Mouse (Mus musculus) CH12.LX (cell line): ENCODE results near the gene Ttc34. TPM values are rescaled to one million over a fixed set of nuclear protein-coding genes. Genes with fewer than 3 reads are reported as not detected.

Experiments used
- DNase-seq: peaks from one replicate; pipeline ENCODE4 v3.0.0-alpha.2; 2013; ENCODE audit errors: extremely low read depth
- H3K27ac ChIP-seq: 2 replicates; pipeline ENCODE4 v1.5.1; 2012; ENCODE audit warnings: low read depth, mild to moderate bottlenecking, control low read depth, moderate library complexity; ENCODE audit not compliant: insufficient read depth
- H3K27me3 ChIP-seq: replicated peaks from 2 replicates; pipeline ENCODE3; 2012; ENCODE audit warnings: inconsistent platforms
- H3K36me3 ChIP-seq, 2 experiments: replicated peaks in 1 of 2; 2 replicates each; pipeline versions ENCODE3 to v1.6.1; 2012; ENCODE audit warnings: inconsistent platforms in 1 of 2, low read length in 1 of 2, mild to moderate bottlenecking in 1 of 2, mixed read lengths in 1 of 2, moderate library complexity in 1 of 2; ENCODE audit not compliant: control insufficient read depth in 1 of 2, insufficient read depth in 1 of 2
- H3K4me1 ChIP-seq, 2 experiments: 2 replicates each; pipeline ENCODE4 v1.6.1; 2012; ENCODE audit warnings: inconsistent platforms in 1 of 2, moderate library complexity in 1 of 2; ENCODE audit not compliant: insufficient read depth in 2 of 2, control insufficient read depth in 1 of 2
- H3K4me2 ChIP-seq: 2 replicates; pipeline ENCODE4 v1.6.1; 2012; ENCODE audit warnings: low read depth, mild to moderate bottlenecking, control low read depth; ENCODE audit not compliant: poor library complexity, insufficient read depth, severe bottlenecking
- H3K4me3 ChIP-seq, 3 experiments: fragments of 150-350 bp in 1 of 3; sonication (generic) in 1 of 3; replicated peaks in 1 of 3; 2 replicates each; pipeline versions ENCODE3 to v1.5.1; 2011 to 2012; ENCODE audit warnings: low read depth in 2 of 3, low read length in 2 of 3, mild to moderate bottlenecking in 2 of 3, moderate library complexity in 2 of 3, control low read depth in 1 of 3, improper control_type of control experiment in 1 of 3, inconsistent platforms in 1 of 3, mixed read lengths in 1 of 3; ENCODE audit not compliant: poor library complexity in 1 of 3
- H3K79me2 ChIP-seq: replicated peaks from 2 replicates; pipeline ENCODE4 v1.6.1; 2012; ENCODE audit warnings: mild to moderate bottlenecking, moderate library complexity; ENCODE audit not compliant: control insufficient read depth, poor library complexity, insufficient read depth, severe bottlenecking; ENCODE audit errors: extremely low read depth
- H3K9ac ChIP-seq: 2 replicates; pipeline ENCODE4 v1.6.1; 2012; ENCODE audit warnings: low read depth, mild to moderate bottlenecking, control low read depth, moderate library complexity; ENCODE audit not compliant: insufficient read depth
- H3K9me3 ChIP-seq: replicated peaks from 2 replicates; pipeline ENCODE3; 2012; ENCODE audit warnings: low read length, inconsistent platforms, mixed read lengths
- BHLHE40 ChIP-seq: IDR thresholded peaks from 2 replicates; pipeline ENCODE4 v1.6.1; 2011; ENCODE audit warnings: mild to moderate bottlenecking, low read depth, low read length, improper control_type of control experiment
- CHD1 ChIP-seq: IDR thresholded peaks from 2 replicates; pipeline ENCODE4 v1.6.1; 2012; ENCODE audit warnings: low read depth, low read length, improper control_type of control experiment, inconsistent platforms
- CHD2 ChIP-seq: IDR thresholded peaks from 2 replicates; pipeline ENCODE4 v1.6.1; 2011; ENCODE audit warnings: low read length, improper control_type of control experiment
- CTCF ChIP-seq, 2 experiments: IDR thresholded peaks in 1 of 2; conservative IDR thresholded peaks in 1 of 2; 2 replicates each; pipeline ENCODE4 v1.5.1; 2011 to 2012; ENCODE audit warnings: low read depth in 2 of 2, low read length in 2 of 2, improper control_type of control experiment in 1 of 2, inconsistent platforms in 1 of 2, mild to moderate bottlenecking in 1 of 2, moderate library complexity in 1 of 2
- ELF1 ChIP-seq: IDR thresholded peaks from 2 replicates; pipeline ENCODE4 v1.6.1; 2014; ENCODE audit warnings: low read depth, mild to moderate bottlenecking, inconsistent platforms, low read length, improper control_type of control experiment
- EP300 ChIP-seq: IDR thresholded peaks from 2 replicates; pipeline ENCODE4 v1.6.1; 2011; ENCODE audit warnings: low read length, improper control_type of control experiment
- HCFC1 ChIP-seq: IDR thresholded peaks from 2 replicates; pipeline ENCODE4 v1.6.1; 2012; ENCODE audit warnings: low read depth, mild to moderate bottlenecking, inconsistent platforms, low read length, improper control_type of control experiment
- MAFK ChIP-seq: IDR thresholded peaks from 2 replicates; pipeline ENCODE4 v1.6.1; 2011; ENCODE audit warnings: low read length, improper control_type of control experiment; ENCODE audit not compliant: insufficient replicate concordance
- MAX ChIP-seq: IDR thresholded peaks from 2 replicates; pipeline ENCODE4 v1.6.1; 2011; ENCODE audit warnings: low read length, improper control_type of control experiment
- MYC ChIP-seq: IDR thresholded peaks from 2 replicates; pipeline ENCODE4 v1.6.1; 2011; ENCODE audit warnings: low read depth, mild to moderate bottlenecking, improper control_type of control experiment, low read length
- NRF1 ChIP-seq: IDR thresholded peaks from 2 replicates; pipeline ENCODE4 v1.6.1; 2014; ENCODE audit warnings: low read depth, mild to moderate bottlenecking, inconsistent platforms, low read length, improper control_type of control experiment, moderate library complexity
- RCOR1 ChIP-seq: conservative IDR thresholded peaks from 2 replicates; pipeline ENCODE4 v1.6.1; 2012; ENCODE audit warnings: low read depth, mild to moderate bottlenecking, inconsistent platforms, low read length, improper control_type of control experiment
- SIN3A ChIP-seq: IDR thresholded peaks from 2 replicates; pipeline ENCODE4 v1.6.1; 2012; ENCODE audit warnings: low read length, improper control_type of control experiment, inconsistent platforms
- TBP ChIP-seq: conservative IDR thresholded peaks from 2 replicates; pipeline ENCODE4 v1.6.1; 2011; ENCODE audit warnings: low read depth, low read length, improper control_type of control experiment
- UBTF ChIP-seq: IDR thresholded peaks from 2 replicates; pipeline ENCODE4 v1.6.1; 2012; ENCODE audit warnings: low read depth, mild to moderate bottlenecking, inconsistent platforms, low read length, improper control_type of control experiment, moderate library complexity
- USF1 ChIP-seq: IDR thresholded peaks from 2 replicates; pipeline ENCODE4 v1.6.1; 2014; ENCODE audit warnings: low read depth, mild to moderate bottlenecking, inconsistent platforms, low read length, improper control_type of control experiment
- USF2 ChIP-seq: conservative IDR thresholded peaks from 2 replicates; pipeline ENCODE4 v1.6.1; 2011; ENCODE audit warnings: low read depth, low read length, improper control_type of control experiment
- ZC3H11A ChIP-seq: IDR thresholded peaks from 2 replicates; pipeline ENCODE4 v1.6.1; 2012; ENCODE audit warnings: low read depth, mild to moderate bottlenecking, inconsistent platforms, low read length, improper control_type of control experiment
- dilution Hi-C: fragments of 300-500 bp; cut with MboI; formaldehyde crosslinking; loops from 2 replicates; pipeline ENCODE4 v1.14.3; 2020; ENCODE audit warnings: low sequenced_read_pairs; ENCODE audit not compliant: extremely low pct_unique_long_range_greater_than_20kb, extremely low pct_ligation_motif_present
- in situ Hi-C: fragments of 300-500 bp; cut with MboI; formaldehyde crosslinking; loops from 3 replicates; pipeline ENCODE4 v1.14.3; 2019; ENCODE audit warnings: low sequenced_read_pairs, low pct_ligation_motif_present, low pct_unique_long_range_greater_than_20kb, mixed read lengths
- polyA plus RNA-seq: library from polyadenylated mRNA; unstranded; fragments of >175 nt; gene quantifications from 2 replicates; pipeline ENCODE4 v1.2.1, GENCODE M21; 2012; ENCODE audit warnings: low read depth; ENCODE audit not compliant: insufficient read length
- total RNA-seq, 2 experiments: library from RNA; depleted of rRNA; stranded (reverse); fragments of 300-350 nt in 1 of 2; fragments of >200 nt in 1 of 2; gene quantifications; 2 replicates each; pipeline ENCODE4 v1.2.3; 2012 to 2014

Gene Ttc34
- total and polyA plus RNA-seq, 3 experiments, result not detected

DNA sequence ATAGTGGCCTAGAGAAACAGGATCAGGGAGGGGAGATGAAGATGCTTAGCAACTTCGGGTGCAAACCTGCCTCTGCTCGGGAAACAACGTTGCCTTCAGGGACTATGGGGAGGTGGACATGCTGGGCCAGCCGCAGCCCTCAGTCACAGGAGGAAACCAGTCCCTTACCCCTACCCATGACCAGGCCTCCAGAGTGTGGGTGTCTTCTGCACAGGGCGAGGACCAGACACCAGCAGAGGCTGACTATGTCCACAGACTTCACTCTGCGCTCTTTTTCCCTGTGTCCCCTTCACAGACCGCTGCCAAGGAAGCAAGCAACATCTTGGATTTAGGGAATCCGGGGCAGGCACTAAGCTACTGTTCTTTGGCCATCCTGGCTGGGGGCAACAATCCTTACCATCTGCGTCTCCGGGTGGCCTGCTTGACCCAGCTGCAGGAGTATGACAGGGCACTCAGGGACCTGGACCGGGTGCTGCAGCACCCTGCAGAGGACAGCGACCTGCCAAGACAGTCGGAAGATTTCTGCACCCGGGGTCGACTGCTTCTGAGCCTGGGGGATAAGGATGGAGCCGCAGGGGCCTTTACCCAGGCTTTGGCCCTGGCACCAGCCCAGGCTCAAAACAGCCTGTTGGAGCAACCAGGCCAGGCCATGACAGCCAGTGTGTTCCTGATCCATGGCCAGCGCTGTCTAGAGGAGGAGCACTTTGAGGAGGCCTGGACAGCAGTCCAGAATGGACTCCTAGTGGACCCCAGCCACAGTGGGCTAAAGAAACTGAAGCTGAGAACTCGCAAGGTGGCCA is 27.9 kb downstream of the Ttc34 start:
- in situ Hi-C loops (no loop called here), dilution Hi-C loops (no loop called here)
- DNase-seq, result no peak
- TF ChIP-seq CHD2, result no peak
- TF ChIP-seq SIN3A, result no peak
- Histone ChIP-seq H3K4me2 (no peak overlapping the region), H3K9ac (no peak overlapping the region), H3K4me1 (peaks cover 0 to 13% of the 10 kb centered on the region in 2 experiments; a peak in 3 of 4 replicates), H3K27ac (no peak overlapping the region), H3K27me3 (peaks cover 78% of the 10 kb centered on the region), H3K4me3 (no peak overlapping the region), H3K9me3 (no peaks in the 10 kb centered on the region), H3K79me2 (no peaks in the 10 kb centered on the region), H3K36me3 (no peaks in the 10 kb centered on the region)

DNA sequence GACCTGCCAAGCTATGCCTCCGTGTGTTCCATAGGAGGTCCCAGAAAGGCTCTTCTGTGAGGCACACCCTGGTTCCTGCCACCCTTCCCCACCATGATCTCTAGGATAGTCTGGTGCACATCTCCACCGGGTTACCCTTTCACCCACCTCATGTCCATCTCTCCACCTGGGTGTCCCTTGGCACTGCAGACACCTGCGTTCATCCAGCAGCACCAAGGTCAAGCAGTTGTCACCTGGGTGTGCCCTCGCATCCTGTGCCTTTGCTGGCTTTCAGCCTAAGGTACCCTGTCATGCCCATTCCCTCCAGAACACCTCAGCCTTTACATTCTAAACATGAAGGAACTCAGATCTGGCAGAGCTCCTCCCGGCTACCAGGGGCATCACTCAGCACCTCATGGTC is 29.1 kb downstream of the Ttc34 start:
- H3K4me2 ChIP-seq, result no peak overlapping the region
- dilution Hi-C loops, result no loop called here

DNA sequence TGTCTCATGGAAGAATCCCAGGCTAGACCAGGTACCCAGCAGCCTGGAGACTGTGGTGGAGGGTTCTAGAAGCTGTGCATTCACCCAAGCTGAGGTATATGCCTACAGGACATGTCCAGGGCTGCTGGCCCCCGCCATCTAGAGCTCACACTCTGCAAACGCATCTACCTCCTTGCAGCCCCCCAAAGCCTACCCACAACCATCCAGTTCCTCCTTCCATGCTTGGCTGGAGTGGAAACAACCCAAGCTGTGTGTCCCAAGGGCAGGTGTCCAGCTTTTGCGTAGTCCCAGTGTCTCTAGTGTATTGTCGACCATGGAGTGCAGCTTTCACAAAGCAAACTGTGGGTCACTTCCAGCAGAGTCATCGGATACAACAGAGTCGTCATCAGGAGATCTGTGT is 30.0 kb downstream of the Ttc34 start:
- no peak for DNase-seq
- Histone ChIP-seq H3K79me2 (no peaks in the 10 kb centered on the region), H3K4me2 (no peak overlapping the region), H3K36me3 (no peaks in the 10 kb centered on the region), H3K27ac (no peak overlapping the region), H3K27me3 (peaks cover 78% of the 10 kb centered on the region), H3K4me1 (peaks cover 0 to 10% of the 10 kb centered on the region in 2 experiments; a peak in 2 of 4 replicates), H3K9me3 (peaks cover 3% of the 10 kb centered on the region), H3K4me3 (no peak overlapping the region), H3K9ac (no peak overlapping the region)
- in situ Hi-C loops (no loop called here), dilution Hi-C loops (no loop called here)
- no peak for TF ChIP-seq CTCF (conservative IDR thresholded peaks at IDR 0.05 in 1 of 2, IDR thresholded peaks at IDR 0.05 in 1 of 2; ENCODE audit: low read depth in 2 of 2, low read length in 2 of 2)

More for the DNA sequence above, 29.1 kb downstream of the Ttc34 start:
- peaks cover 0 to 10% of the 10 kb centered on the region in 2 experiments; a peak in 2 of 4 replicates for H3K4me1 ChIP-seq
- TF ChIP-seq SIN3A (no peak), UBTF (no peak), USF1 (no peak), NRF1 (no peak), EP300 (no peak), ELF1 (no peak), RCOR1 (no peak), MAFK (no peak), TBP (no peak), HCFC1 (no peak), MYC (no peak), ZC3H11A (no peak), MAX (no peak), CTCF (conservative IDR thresholded peaks at IDR 0.05 in 1 of 2, IDR thresholded peaks at IDR 0.05 in 1 of 2; ENCODE audit: low read depth in 2 of 2, low read length in 2 of 2) (no peak), CHD1 (no peak), BHLHE40 (no peak), USF2 (no peak)
- H3K9ac ChIP-seq, result no peak overlapping the region
- H3K27me3 ChIP-seq, result peaks cover 78% of the 10 kb centered on the region
- H3K27ac ChIP-seq, result no peak overlapping the region
- no peaks in the 10 kb centered on the region for H3K9me3 ChIP-seq
- H3K36me3 ChIP-seq, result no peaks in the 10 kb centered on the region
- no peak overlapping the region for H3K4me3 ChIP-seq
- H3K79me2 ChIP-seq, result no peaks in the 10 kb centered on the region
- in situ Hi-C loops, result no loop called here
- no peak for DNase-seq
